Mouse (Mus musculus): Measurements from ENCODE around the gene Adamts10.

DNA sequence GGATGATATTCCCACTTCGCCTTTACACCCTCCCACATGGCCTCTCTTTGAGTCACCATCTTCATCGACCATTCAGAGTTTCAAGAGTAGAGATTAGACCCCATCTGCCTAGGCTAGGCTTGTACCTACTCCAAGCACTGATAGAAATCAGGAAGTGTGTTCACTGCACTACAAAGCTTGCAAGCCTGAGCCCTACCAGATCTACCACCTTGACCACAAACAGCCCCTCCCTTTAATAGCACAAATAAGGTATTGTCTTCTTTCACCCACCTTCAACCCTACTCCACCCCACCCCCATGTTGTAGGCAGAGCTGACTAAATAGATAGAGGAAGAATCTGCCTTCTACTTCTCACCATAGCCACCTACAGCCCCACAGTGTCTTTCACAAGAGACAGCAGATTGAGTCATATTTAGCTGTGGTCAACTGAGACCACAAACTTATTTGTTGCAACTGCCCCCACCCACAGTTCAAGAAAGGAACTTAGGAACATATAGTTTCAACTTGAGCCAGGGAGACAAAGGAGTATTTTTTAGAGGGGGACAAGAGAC lies 39.6 kb downstream of the Adamts10 start:
- no peak for TF ChIP-seq EP300 (IDR thresholded peaks at IDR 0.05)
- no peak for TF ChIP-seq CTCF (IDR thresholded peaks at IDR 0.05)
